Mouse (Mus musculus): ENCODE results near the gene 6030468B19Rik.

Gene 6030468B19Rik

DNA sequence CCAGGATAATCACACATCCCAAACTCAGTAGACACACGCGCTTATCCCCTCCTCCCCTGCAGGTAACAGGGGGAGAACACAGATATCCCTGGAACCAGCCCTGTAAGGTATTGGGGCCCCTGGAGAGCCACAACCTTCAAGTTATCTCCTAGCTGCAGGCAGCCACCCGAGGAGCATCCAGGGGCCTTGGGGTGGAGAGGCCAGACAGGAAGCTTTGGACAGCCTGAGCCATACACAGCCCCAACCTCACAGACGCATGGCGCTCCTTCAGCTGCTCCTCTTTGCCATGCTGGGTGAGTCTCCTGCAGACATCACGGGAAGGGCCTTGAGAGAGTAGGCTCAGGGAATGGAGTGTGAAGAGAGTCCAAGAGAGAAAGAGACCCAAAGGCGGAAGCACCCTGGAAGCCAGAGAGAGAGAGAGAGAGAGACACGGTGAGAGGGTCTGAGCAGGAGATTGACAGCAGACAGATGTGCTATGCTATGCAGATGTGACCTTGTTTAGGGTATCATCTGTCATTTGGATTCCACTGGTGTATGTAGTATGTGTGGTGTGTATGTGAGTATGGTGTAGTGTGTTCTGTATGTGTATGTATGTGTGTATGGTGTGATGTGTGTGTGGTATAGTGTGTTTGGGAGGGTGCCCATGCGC is at the start of gene 6030468B19Rik:
6030468B19Rik (plus strand) TSS at position 150 of the 649 bp plus-strand sequence.
- DNase-seq = no peak

- DNase-seq = no peak
These were observed 48.8 kb upstream of the 6030468B19Rik start for GRCm38 (mm10) chr11:117748628-117749027.

GRCm38 (mm10) chr11:117749414-117749813 is 48.0 kb upstream of the 6030468B19Rik start:
- DNase-seq = no peak

DNA sequence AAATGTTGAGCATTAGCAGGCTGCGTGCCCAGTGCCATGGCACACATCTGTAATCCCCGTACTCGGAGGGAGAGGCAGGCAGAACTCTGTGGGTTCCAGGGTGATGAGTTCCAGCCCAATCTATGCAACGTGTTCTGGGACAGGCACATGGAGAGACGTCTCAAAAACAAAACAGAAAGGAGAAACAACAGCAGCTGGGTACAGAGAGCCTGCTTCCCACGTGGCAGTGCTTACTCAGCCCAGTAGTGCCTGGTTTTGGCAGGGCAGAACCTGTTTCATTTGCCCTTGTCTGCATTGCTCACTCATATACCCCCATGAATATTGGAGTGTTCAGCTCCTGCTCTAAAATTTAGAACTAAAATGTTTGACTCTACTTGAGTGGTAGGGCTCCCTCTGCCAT is 45.9 kb upstream of the 6030468B19Rik start:
- no peak for DNase-seq

- DNase-seq = no peak
These were observed 41.6 kb upstream of the 6030468B19Rik start for GRCm38 (mm10) chr11:117755891-117756290.

DNA sequence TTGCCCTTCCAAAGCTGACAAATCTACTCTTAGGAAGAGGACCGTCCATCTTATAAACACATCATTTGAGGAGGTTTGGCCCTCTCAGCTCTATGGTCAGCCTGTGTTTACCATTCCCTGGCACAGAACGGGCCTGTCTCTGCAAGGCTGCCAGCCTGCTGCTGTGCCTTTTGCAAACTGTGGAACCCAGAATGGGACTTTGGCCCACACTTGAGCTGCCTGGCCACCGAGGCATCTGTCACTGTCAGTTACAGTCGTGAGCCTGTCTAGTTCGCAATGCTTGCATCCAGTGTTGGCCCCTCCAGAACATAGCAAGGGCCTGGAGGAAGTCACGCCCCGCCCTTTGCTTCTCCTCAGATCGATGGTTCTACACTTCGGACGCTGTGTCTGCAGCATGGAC is 38.2 kb upstream of the 6030468B19Rik start:
- no peak for DNase-seq

GRCm38 (mm10) chr11:117760374-117761119 is 36.9 kb upstream of the 6030468B19Rik start:
- no peak for DNase-seq

DNA sequence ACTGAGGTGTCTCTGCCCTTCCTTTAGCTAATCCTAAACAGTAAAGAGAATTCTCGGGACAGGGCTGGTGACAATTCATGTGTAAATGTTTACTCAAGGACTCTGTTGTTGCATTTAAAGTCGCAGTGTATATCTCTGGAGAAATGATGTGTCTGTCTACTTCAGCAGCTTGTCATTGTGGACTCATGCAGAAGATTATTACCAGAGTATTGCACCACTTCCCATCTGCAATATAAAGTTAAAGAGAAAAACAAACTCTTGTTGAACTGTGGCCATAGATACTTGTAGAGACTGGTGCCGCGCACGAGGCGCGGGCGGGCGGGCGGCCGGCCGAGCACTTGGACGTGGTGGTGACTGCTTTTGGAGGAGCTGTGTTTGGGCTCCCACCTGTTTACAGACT is 35.7 kb upstream of the 6030468B19Rik start:
- DNase-seq = no peak

DNA sequence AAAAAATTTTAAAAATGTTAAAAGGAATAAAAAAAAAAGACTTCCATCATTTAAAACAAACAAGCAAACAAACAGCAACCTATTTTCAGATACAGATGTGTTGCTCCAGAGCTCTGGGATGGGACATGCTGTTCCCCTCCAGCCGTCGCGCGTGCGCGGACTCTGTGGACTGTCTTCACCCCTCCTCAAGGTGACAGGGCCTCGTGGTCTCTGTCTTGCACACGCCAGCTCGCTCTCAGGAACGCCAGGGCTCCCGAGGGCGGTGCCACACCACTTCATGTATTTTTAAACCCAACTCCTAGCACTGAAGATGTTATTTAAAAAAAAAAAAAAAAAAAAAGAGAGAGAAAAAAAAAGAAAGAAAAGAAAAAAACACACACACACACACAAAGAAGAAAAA is 35.2 kb upstream of the 6030468B19Rik start:
- DNase-seq = no peak

- DNase-seq = no peak
These were observed 33.1 kb upstream of the 6030468B19Rik start for GRCm38 (mm10) chr11:117764319-117764718.

DNA sequence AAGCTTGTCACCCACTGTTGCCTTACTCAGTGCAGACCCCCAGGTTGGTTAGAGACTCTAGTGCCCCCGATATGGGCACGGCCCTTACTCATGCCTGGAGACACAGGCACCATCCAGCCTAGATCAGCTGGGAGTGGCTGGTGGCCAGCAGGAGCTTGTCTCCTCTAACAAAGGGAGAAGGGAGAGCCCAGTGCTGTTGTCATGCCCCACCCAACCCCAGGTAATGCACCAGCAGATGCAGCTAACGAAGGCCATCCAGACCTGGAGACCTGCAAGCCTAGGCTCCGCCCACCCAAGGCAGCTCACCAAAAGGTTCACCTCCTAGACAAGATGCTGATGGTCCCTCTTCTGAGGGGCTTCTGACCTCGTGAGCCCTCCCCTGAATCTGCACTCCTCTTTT is 32.1 kb upstream of the 6030468B19Rik start:
- DNase-seq = no peak

GRCm38 (mm10) chr11:117766275-117766674 is 31.2 kb upstream of the 6030468B19Rik start:
- DNase-seq = no peak

DNA sequence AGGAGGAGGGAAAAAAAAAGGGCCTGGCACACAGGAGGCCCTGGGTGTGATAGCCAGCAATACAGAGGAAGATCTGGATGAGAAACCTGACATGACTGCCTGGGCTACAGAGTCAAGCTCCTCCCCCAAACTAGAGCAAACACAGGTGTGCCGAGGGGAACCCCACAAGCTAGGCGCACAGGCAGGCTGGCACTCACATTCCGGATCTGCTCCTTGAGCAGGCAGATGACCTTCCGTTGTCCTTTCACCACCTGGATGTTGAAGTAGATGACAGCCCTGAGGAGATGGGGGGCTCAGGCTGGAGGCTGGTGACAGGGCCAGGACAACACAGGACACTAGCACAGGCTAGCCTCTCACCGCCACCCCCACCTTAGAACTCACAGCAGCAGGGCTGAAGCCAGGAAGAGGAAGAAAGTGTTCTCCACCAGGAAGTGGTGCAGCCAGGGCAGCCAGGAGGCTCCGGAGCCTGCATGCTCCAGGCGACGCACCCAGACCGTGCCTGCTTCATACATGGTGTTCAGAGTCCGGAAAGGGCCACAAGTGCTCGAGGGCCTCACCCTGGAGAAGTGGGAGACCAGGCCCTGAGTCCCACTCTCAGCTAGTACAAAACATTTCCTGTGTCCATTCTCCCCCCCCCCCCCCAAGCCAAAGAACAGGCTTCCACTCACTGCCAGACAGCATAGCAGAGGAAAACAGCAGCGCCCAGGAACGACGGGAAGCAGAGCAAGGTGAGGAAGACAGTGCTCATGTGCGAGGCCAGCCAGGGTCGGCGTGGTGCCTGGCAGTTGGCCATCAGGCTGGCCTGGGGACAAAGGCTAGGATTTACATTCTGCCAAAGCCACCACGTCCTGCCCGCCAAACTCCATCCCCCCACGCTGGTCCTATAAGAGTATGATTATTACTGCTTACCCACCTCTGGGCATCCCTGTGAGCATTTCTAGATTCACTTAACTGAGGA is 28.5 kb upstream of the 6030468B19Rik start:
- no peak for DNase-seq

DNA sequence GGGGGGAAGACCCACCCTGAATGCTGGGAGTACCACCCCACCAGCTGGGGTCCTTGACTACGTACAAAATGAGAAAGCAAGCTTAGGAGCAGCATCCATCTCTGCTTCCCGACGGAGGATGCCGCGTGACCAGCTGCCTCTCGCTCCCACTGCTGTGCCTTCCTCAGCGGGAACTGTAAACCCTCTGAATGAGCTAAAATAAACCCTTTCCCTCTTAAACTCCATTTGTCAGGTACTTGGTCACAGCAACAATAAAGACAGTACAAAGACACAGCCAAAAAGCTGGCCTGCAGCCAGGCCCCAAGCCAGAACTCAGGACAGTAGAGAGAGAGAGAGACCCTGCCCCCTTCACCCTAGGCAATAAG is 27.8 kb upstream of the 6030468B19Rik start:
- DNase-seq = no peak

- no peak for DNase-seq
These were observed 27.1 kb upstream of the 6030468B19Rik start for GRCm38 (mm10) chr11:117770407-117770806.

GRCm38 (mm10) chr11:117772352-117772751 is 25.1 kb upstream of the 6030468B19Rik start:
- no peak for DNase-seq

DNA sequence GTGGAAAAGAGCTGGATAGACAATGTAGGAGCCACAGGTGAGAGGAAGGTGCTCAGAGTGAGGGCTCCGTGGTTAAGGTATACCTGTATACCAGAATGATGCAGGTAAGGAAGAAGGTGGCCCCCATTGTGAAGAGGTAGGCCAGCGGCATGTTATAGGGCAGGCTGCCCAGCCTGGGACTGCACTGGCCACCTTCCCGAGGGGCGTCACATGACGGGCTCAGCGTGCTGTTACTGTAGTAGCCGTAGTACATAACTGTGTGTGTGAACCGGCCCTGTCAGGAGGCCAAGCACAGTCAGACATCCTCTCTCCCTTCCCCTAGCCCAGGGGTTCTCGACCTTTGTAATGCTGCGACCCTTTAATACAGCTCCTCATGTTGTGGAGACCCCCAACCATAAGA is 22.5 kb upstream of the 6030468B19Rik start:
- DNase-seq = no peak

- no peak for DNase-seq
These were observed 21.9 kb upstream of the 6030468B19Rik start for GRCm38 (mm10) chr11:117775540-117775939.

GRCm38 (mm10) chr11:117776085-117776792 is 21.2 kb upstream of the 6030468B19Rik start:
- no peak for DNase-seq

- no peak for DNase-seq
These were observed 20.3 kb upstream of the 6030468B19Rik start for GRCm38 (mm10) chr11:117777111-117777510.

DNA sequence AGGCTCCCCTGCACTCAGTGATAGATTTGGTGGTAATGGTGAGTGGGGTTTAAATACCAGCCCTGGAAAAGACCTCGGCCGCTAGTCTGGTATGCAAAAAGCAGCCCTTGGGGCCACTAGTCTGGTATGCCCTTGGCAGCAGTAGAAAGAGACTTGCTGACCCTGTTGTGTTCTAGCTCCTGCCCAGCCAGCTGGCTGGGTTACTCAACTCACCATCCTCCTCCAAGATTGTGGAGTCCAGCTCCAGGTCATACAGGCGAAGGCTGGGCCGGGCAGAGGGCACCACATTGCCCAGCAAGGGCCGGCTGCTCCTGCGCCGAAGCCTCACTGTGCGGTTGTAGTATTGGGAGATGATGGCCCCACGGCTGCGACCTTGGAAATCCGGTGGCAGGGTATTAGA is 19.4 kb upstream of the 6030468B19Rik start:
- DNase-seq = no peak

DNA sequence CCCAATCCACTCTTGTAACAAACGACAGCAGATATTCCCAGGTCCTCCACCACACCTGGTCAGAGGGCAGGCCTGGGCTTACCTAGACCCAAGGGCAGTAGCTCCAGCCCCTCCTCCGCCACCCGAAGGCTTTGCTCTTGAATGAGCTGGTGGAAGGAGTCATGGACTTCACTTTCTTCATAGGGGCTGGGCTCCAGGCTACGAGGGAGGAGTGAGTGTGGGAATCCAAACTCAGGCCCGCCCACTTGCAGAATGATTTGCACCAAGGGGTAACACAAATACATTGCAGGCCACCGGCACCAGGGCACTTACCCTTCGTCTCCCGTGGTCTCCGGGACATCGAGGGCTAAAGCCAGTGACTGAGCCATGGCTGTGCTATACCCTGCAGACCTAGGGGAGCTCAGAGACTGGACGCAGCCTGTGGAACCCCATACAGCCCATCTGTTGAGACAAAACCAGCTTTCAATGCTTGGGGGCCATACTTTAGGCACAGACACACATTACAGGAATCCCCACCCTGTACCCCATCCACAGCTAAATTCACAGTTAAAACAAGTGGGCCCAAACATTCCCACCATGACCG is 18.5 kb upstream of the 6030468B19Rik start:
- peak; percentile 41 for DNase-seq

Measured in embryo, embryonic 11 days (tissue).